Mouse (Mus musculus): ENCODE measurements around the gene Rnf150. TPM values are rescaled to one million over a fixed set of nuclear protein-coding genes. Genes with fewer than 3 reads are reported as not detected.

The Rnf150 gene
- polyA plus RNA-seq, 1 experiment = 2.0 TPM

GRCm38 (mm10) chr8:83088156-83088555, 225.0 kb downstream of the Rnf150 start:
- no peaks in the 10 kb centered on the region for H3K36me3 ChIP-seq (ENCODE audit: control insufficient read depth, insufficient read depth)
- H3K79me2 ChIP-seq (ENCODE audit: control insufficient read depth, insufficient read depth) = no peaks in the 10 kb centered on the region
- TF ChIP-seq SRF (IDR thresholded peaks at IDR 0.05; ENCODE audit: control insufficient read depth, insufficient read length, low read depth) (no peak), MYOG (IDR thresholded peaks at IDR 0.05; ENCODE audit: control insufficient read depth in 1 of 3, insufficient read depth in 1 of 3, insufficient read length in 2 of 3, low read depth in 2 of 3) (no peak), POLR2AphosphoS2 (IDR thresholded peaks at IDR 0.05; ENCODE audit: insufficient read length, low read depth) (no peak), TCF12 (IDR thresholded peaks at IDR 0.05; ENCODE audit: insufficient read depth, poor library complexity, severe bottlenecking) (no peak), MAX (IDR thresholded peaks at IDR 0.05; ENCODE audit: low read depth) (no peak), TCF3 (IDR thresholded peaks at IDR 0.05; ENCODE audit: insufficient read length, low read depth) (no peak), REST (IDR thresholded peaks at IDR 0.05; ENCODE audit: insufficient read depth, insufficient read length) (no peak), POLR2A (IDR thresholded peaks at IDR 0.05; ENCODE audit: insufficient read length, low read depth) (no peak), USF1 (IDR thresholded peaks at IDR 0.05; ENCODE audit: low read depth) (no peak), MYOD1 (IDR thresholded peaks at IDR 0.05; ENCODE audit: control insufficient read depth in 1 of 3, insufficient read length in 2 of 3, low read depth in 2 of 3) (no peak), CEBPB (IDR thresholded peaks at IDR 0.05; ENCODE audit: insufficient read depth, poor library complexity, severe bottlenecking) (no peak), E2F4 (IDR thresholded peaks at IDR 0.05; ENCODE audit: insufficient read depth) (no peak)
- H3K4me2 ChIP-seq (ENCODE audit: low read depth) = no peak overlapping the region
- no peak overlapping the region for H3ac ChIP-seq (ENCODE audit: control insufficient read depth, insufficient read length)
- H3K27me3 ChIP-seq (ENCODE audit: control insufficient read depth, insufficient read depth, insufficient read length) = no peaks in the 10 kb centered on the region
- no peak overlapping the region for H3K4me3 ChIP-seq

GRCm38 (mm10) chr8:83089336-83089986, 226.3 kb downstream of the Rnf150 start:
- no peaks in the 10 kb centered on the region for H3K27me3 ChIP-seq (ENCODE audit: control insufficient read depth, insufficient read depth, insufficient read length)
- no peaks in the 10 kb centered on the region for H3K36me3 ChIP-seq (ENCODE audit: control insufficient read depth, insufficient read depth)
- no peak overlapping the region for H3ac ChIP-seq (ENCODE audit: control insufficient read depth, insufficient read length)
- H3K79me2 ChIP-seq (ENCODE audit: control insufficient read depth, insufficient read depth) = no peaks in the 10 kb centered on the region
- H3K4me2 ChIP-seq (ENCODE audit: low read depth) = peak overlapping the region; percentile 27
- TF ChIP-seq REST (IDR thresholded peaks at IDR 0.05; ENCODE audit: insufficient read depth, insufficient read length) = no peak
- TF ChIP-seq E2F4 (IDR thresholded peaks at IDR 0.05; ENCODE audit: insufficient read depth) = no peak
- TF ChIP-seq SRF (IDR thresholded peaks at IDR 0.05; ENCODE audit: control insufficient read depth, insufficient read length, low read depth) = no peak
- TF ChIP-seq MAX (IDR thresholded peaks at IDR 0.05; ENCODE audit: low read depth) = no peak
- no peak for TF ChIP-seq USF1 (IDR thresholded peaks at IDR 0.05; ENCODE audit: low read depth)
- no peak for TF ChIP-seq MYOG (IDR thresholded peaks at IDR 0.05; ENCODE audit: control insufficient read depth in 1 of 3, insufficient read depth in 1 of 3, insufficient read length in 2 of 3, low read depth in 2 of 3)
- no peak for TF ChIP-seq POLR2AphosphoS2 (IDR thresholded peaks at IDR 0.05; ENCODE audit: insufficient read length, low read depth)
- no peak for TF ChIP-seq POLR2A (IDR thresholded peaks at IDR 0.05; ENCODE audit: insufficient read length, low read depth)
- no peak for TF ChIP-seq CEBPB (IDR thresholded peaks at IDR 0.05; ENCODE audit: insufficient read depth, poor library complexity, severe bottlenecking)
- TF ChIP-seq TCF3 (IDR thresholded peaks at IDR 0.05; ENCODE audit: insufficient read length, low read depth) = no peak
- TF ChIP-seq TCF12 (IDR thresholded peaks at IDR 0.05; ENCODE audit: insufficient read depth, poor library complexity, severe bottlenecking) = no peak
- TF ChIP-seq MYOD1 (IDR thresholded peaks at IDR 0.05; ENCODE audit: control insufficient read depth in 1 of 3, insufficient read length in 2 of 3, low read depth in 2 of 3) = no peak
- no peak overlapping the region for H3K4me3 ChIP-seq

- H3K27me3 ChIP-seq (ENCODE audit: control insufficient read depth, insufficient read depth, insufficient read length) = no peaks in the 10 kb centered on the region
- TF ChIP-seq SRF (IDR thresholded peaks at IDR 0.05; ENCODE audit: control insufficient read depth, insufficient read length, low read depth) = no peak
- TF ChIP-seq MYOG (IDR thresholded peaks at IDR 0.05; ENCODE audit: control insufficient read depth in 1 of 3, insufficient read depth in 1 of 3, insufficient read length in 2 of 3, low read depth in 2 of 3) = no peak
- TF ChIP-seq POLR2AphosphoS2 (IDR thresholded peaks at IDR 0.05; ENCODE audit: insufficient read length, low read depth) = no peak
- TF ChIP-seq USF1 (IDR thresholded peaks at IDR 0.05; ENCODE audit: low read depth) = no peak
- TF ChIP-seq TCF12 (IDR thresholded peaks at IDR 0.05; ENCODE audit: insufficient read depth, poor library complexity, severe bottlenecking) = no peak
- TF ChIP-seq POLR2A (IDR thresholded peaks at IDR 0.05; ENCODE audit: insufficient read length, low read depth) = no peak
- no peak for TF ChIP-seq E2F4 (IDR thresholded peaks at IDR 0.05; ENCODE audit: insufficient read depth)
- TF ChIP-seq MAX (IDR thresholded peaks at IDR 0.05; ENCODE audit: low read depth) = no peak
- no peak for TF ChIP-seq TCF3 (IDR thresholded peaks at IDR 0.05; ENCODE audit: insufficient read length, low read depth)
- no peak overlapping the region for H3K4me2 ChIP-seq (ENCODE audit: low read depth)
- no peak overlapping the region for H3K4me3 ChIP-seq
- no peaks in the 10 kb centered on the region for H3K79me2 ChIP-seq (ENCODE audit: control insufficient read depth, insufficient read depth)
- H3K36me3 ChIP-seq (ENCODE audit: control insufficient read depth, insufficient read depth) = no peaks in the 10 kb centered on the region
- no peak overlapping the region for H3ac ChIP-seq (ENCODE audit: control insufficient read depth, insufficient read length)
These were observed 227.3 kb downstream of the Rnf150 start for GRCm38 (mm10) chr8:83090446-83090845.

- no peak for TF ChIP-seq MAX (IDR thresholded peaks at IDR 0.05; ENCODE audit: low read depth)
- TF ChIP-seq MYOD1 (IDR thresholded peaks at IDR 0.05; ENCODE audit: control insufficient read depth in 1 of 3, insufficient read length in 2 of 3, low read depth in 2 of 3) = no peak
- no peak for TF ChIP-seq TCF3 (IDR thresholded peaks at IDR 0.05; ENCODE audit: insufficient read length, low read depth)
- TF ChIP-seq USF1 (IDR thresholded peaks at IDR 0.05; ENCODE audit: low read depth) = no peak
- Histone ChIP-seq H3K79me2 (ENCODE audit: control insufficient read depth, insufficient read depth) (no peaks in the 10 kb centered on the region), H3K27me3 (ENCODE audit: control insufficient read depth, insufficient read depth, insufficient read length) (no peaks in the 10 kb centered on the region), H3K4me2 (ENCODE audit: low read depth) (no peak overlapping the region), H3K4me3 (no peak overlapping the region), H3K36me3 (ENCODE audit: control insufficient read depth, insufficient read depth) (no peaks in the 10 kb centered on the region), H3ac (ENCODE audit: control insufficient read depth, insufficient read length) (no peak overlapping the region)
These were observed 236.9 kb downstream of the Rnf150 start for GRCm38 (mm10) chr8:83100041-83100440.

All from myocyte (in vitro differentiated cells).